Mouse (Mus musculus): Measurements from ENCODE around the gene Nrg4.
A peak's percentile ranks its signal among the peaks of the same experiment; 100 is the strongest.
"Not testable (repeated sequence)": the region's sequence is repeated elsewhere in the genome, so short reads cannot be mapped to it uniquely, and the experiment has no call there.

Nrg4 gene

GRCm38 (mm10) chr9:55313619-55314261 lies 12.9 kb downstream of the Nrg4 start:
- no peak for DNase-seq

- DNase-seq = peak; percentile 92
These were observed 15.1 kb downstream of the Nrg4 start for GRCm38 (mm10) chr9:55311560-55311959.

GRCm38 (mm10) chr9:55308455-55308854 lies 18.2 kb downstream of the Nrg4 start:
- no peak for DNase-seq

- DNase-seq = no peak
These were observed 19.1 kb downstream of the Nrg4 start for GRCm38 (mm10) chr9:55307557-55307956.

GRCm38 (mm10) chr9:55307066-55307465 lies 19.6 kb downstream of the Nrg4 start:
- DNase-seq = no peak

GRCm38 (mm10) chr9:55296221-55296620 lies 30.4 kb downstream of the Nrg4 start:
- DNase-seq = no peak

- no peak for DNase-seq
These were observed 34.7 kb downstream of the Nrg4 start for GRCm38 (mm10) chr9:55291966-55292365.

- DNase-seq = no peak
These were observed 37.0 kb downstream of the Nrg4 start for GRCm38 (mm10) chr9:55289475-55290198.

- no peak for DNase-seq
These were observed 41.4 kb downstream of the Nrg4 start for GRCm38 (mm10) chr9:55285197-55285596.

GRCm38 (mm10) chr9:55283516-55283915 lies 43.1 kb downstream of the Nrg4 start:
- no peak for DNase-seq

- DNase-seq = peak; percentile 23
These were observed 47.4 kb downstream of the Nrg4 start for GRCm38 (mm10) chr9:55279114-55279825.

- DNase-seq = peak; percentile 93
These were observed 49.1 kb downstream of the Nrg4 start for GRCm38 (mm10) chr9:55277562-55277961.

GRCm38 (mm10) chr9:55273906-55274305 lies 52.7 kb downstream of the Nrg4 start:
- DNase-seq = peak; percentile 92

GRCm38 (mm10) chr9:55271960-55272560 lies 54.6 kb downstream of the Nrg4 start:
- DNase-seq = peak; percentile 38

- no peak for DNase-seq
These were observed 62.0 kb downstream of the Nrg4 start for GRCm38 (mm10) chr9:55264356-55265302.

GRCm38 (mm10) chr9:55259741-55260140 lies 66.9 kb downstream of the Nrg4 start:
- DNase-seq = no peak

- no peak for DNase-seq
These were observed 69.5 kb downstream of the Nrg4 start for GRCm38 (mm10) chr9:55257105-55257504.

- DNase-seq = no peak
These were observed 71.0 kb downstream of the Nrg4 start for GRCm38 (mm10) chr9:55255604-55256003.

- no peak for DNase-seq
These were observed 71.6 kb downstream of the Nrg4 start for GRCm38 (mm10) chr9:55255056-55255455.

- DNase-seq = no peak
These were observed 72.8 kb downstream of the Nrg4 start for GRCm38 (mm10) chr9:55253849-55254248.

- DNase-seq = not testable (repeated sequence)
These were observed 74.5 kb downstream of the Nrg4 start for GRCm38 (mm10) chr9:55252097-55252496.

- no peak for DNase-seq
These were observed 75.9 kb downstream of the Nrg4 start for GRCm38 (mm10) chr9:55250595-55251247.

Data from cerebellum, adult 9-10 months (tissue).